ENCODE assay signal across 16 mouse cellular contexts in the genomic region with DNA sequence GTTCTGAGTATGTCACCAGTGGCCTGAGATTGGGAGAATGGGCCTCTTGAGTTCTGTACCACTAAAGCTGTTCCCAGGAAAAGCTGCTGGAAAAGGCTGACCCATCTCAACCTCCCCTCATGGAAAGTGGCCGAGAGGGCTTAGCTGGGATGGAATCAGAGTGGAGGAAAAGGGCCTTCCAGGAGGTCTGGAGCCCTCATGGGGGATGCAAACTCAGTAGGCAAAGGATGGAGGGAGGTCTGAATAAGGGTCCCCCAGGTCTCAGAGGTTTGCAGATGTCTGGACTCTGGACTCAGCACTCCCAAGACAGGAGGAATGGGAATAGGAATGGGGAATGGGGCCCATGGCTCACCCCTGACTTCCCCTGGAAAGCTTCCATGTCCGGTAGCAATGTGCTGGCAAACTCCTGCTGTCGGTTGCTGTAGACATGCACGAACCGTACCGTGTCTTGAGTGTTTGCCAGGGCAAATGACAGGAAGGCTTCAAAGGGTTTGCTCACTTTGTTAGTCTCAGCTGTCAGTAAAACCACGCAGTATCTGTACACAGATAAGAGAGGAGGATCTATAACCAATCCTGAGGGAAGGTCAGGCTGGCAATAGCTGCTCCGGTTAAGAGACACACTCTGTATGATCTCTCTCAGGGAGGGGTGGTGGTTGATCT. TPM values are rescaled to one million over a fixed set of nuclear protein-coding genes. Genes with fewer than 3 reads are reported as not detected.
"Had no signal": no experiment of that assay in that cellular context is flagged by ENCODE, and none has a peak within 500 bp of the region (broad histone marks: within the 10 kb centered on the region; RNA-seq: fewer than 3 reads in every experiment).

No protein-coding gene starts in this region.

- H3K4me2 ChIP-seq: limb, embryonic 12.5 days; midbrain, embryonic 15.5 days; neural tube, embryonic 13.5 days had no signal

- DNase-seq: kidney, adult 8-10 months; kidney, postnatal 25 days; lung, postnatal 36 days; right cerebral cortex, postnatal 25 days; thymus, postnatal 4 days had no signal

- H3K9ac ChIP-seq: limb, embryonic 12.5 days; midbrain, embryonic 15.5 days; neural tube, embryonic 13.5 days had no signal

- H3K4me3 ChIP-seq: limb, embryonic 12.5 days; midbrain, embryonic 10.5 days; midbrain, embryonic 15.5 days; neural tube, embryonic 13.5 days had no signal

- H3K4me1 ChIP-seq: limb, embryonic 12.5 days; midbrain, embryonic 10.5 days had no signal

- H3K27ac ChIP-seq: limb, embryonic 12.5 days; midbrain, embryonic 10.5 days; midbrain, embryonic 15.5 days; neural tube, embryonic 13.5 days had no signal

- H3K9me3 ChIP-seq: limb, embryonic 12.5 days; midbrain, embryonic 10.5 days; midbrain, embryonic 15.5 days; neural tube, embryonic 13.5 days had no signal

- ATAC-seq: intestine, postnatal 0 days; midbrain, embryonic 15.5 days had no signal

- H3K27me3 ChIP-seq: limb, embryonic 12.5 days; midbrain, embryonic 15.5 days; neural tube, embryonic 13.5 days had no signal

RNA-seq across cellular contexts. Expression of gene Agmat, which starts 23.2 kb away (rescaled TPM):
- total RNA-seq: layer of hippocampus, postnatal 10 days; megakaryocyte progenitor cell, adult 5-6 weeks had no signal
- polyA plus RNA-seq: limb, embryonic 12.5 days; midbrain, embryonic 10.5 days; midbrain, embryonic 15.5 days; neural tube, embryonic 13.5 days had no signal

RNA-seq across cellular contexts. Expression of gene Cela2a, which starts 56.3 kb away (rescaled TPM):
- total RNA-seq: layer of hippocampus, adult 18-20 months; layer of hippocampus, postnatal 10 days; left cerebral cortex, postnatal 36 days; megakaryocyte progenitor cell, adult 5-6 weeks had no signal
- polyA plus RNA-seq: kidney, embryonic 16.5 days; limb, embryonic 12.5 days; lung, embryonic 16.5 days; midbrain, embryonic 10.5 days; neural tube, embryonic 13.5 days had no signal
